Comparison of ENCODE assay signal across 8 mouse cellular contexts in the genomic region with DNA sequence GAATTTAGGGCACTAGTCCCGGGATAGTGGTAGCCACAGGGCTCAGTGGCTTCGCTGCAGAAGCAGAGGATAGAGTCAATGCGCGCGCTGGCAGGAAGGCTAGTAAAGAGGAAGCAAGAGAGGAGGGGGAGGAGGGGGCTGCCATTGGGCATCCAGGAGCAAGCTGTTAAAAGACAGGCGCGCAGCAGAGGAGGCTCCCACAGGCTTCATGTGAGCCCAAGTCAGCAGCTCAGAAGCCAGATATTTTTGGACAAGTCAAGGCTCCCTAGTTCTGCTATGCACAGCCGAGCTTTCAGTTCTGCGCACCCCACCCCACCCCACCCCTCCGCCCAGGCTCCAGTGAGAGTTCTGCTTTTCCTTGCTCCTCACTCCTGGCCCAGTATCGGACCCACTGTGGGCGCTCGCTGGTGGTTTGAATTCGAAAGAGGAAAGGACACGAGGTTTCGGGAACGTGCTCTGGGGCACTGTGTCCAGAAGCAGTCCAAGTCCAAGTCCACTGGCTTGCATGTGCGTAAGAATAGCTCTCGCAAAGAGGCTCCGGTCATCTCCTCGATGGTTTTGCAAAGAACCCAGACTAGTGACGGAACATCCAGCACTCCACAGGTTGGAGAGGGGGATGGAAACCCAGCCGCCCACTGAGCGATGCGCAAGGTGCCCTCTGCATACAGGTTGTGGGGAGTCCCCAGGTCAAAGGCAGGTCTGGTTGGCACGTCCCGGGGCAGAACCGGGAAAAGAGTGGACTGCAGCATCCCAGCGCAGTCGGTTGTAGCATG. TPM values are rescaled to one million over a fixed set of nuclear protein-coding genes. Genes with fewer than 3 reads are reported as not detected.
DNase-seq lines count a peak whose midpoint lies in the region; ATAC-seq and TF ChIP-seq lines count a peak whose summit lies in the region.

No protein-coding gene starts in this region.

- peak overlapping the region; percentile 67 for H3K4me3 ChIP-seq in cerebellum, adult 2 months (replicated peaks; ENCODE audit: insufficient read depth, low read depth, low read length)
- peak overlapping the region; percentile 70 for H3K4me3 ChIP-seq in forebrain, embryonic 10.5 days
- peak overlapping the region; percentile 65 for H3K4me3 ChIP-seq in hindbrain, embryonic 11.5 days (ENCODE audit: low read depth, low read length)
- H3K4me3 ChIP-seq in midbrain, embryonic 14.5 days (replicated peaks; ENCODE audit: low read depth, low read length): peak overlapping the region; percentile 74

- 0 out of 2 replicates have a peak, but pooled peaks cover 3% of the 10 kb centered on the region for H3K36me3 ChIP-seq in forebrain, embryonic 10.5 days (replicated peaks)
- no peaks in the 10 kb centered on the region for H3K36me3 ChIP-seq in hindbrain, embryonic 11.5 days (ENCODE audit: control insufficient read depth, insufficient read depth, low read length)
- H3K36me3 ChIP-seq in midbrain, embryonic 14.5 days (ENCODE audit: control insufficient read depth, insufficient read depth, low read length): no peaks in the 10 kb centered on the region

- WGBS in cerebellum, adult 2 months: 3% methylated on average over 30 of the region's 30 CpGs
- under 1% methylated on average over 30 of the region's 30 CpGs for WGBS in forebrain, embryonic 10.5 days
- WGBS in hindbrain, embryonic 11.5 days: 1% methylated on average over 30 of the region's 30 CpGs
- under 1% methylated on average over 30 of the region's 30 CpGs for WGBS in midbrain, embryonic 14.5 days

- no peak for TF ChIP-seq POLR2A in cerebellum, adult 2 months (IDR thresholded peaks at IDR 0.05; ENCODE audit: borderline replicate concordance, insufficient read depth, low read length)

- ATAC-seq in Patski: peak; percentile 32
- ATAC-seq in hindbrain, embryonic 11.5 days (ENCODE audit: low FRiP score): peak; percentile 60
- ATAC-seq in midbrain, embryonic 14.5 days (ENCODE audit: low FRiP score, low TSS enrichment): peak; percentile 49

- peak overlapping the region; percentile 95 for H3K4me2 ChIP-seq in hindbrain, embryonic 11.5 days (replicated peaks; ENCODE audit: low read depth, low read length)
- peak overlapping the region; percentile 97 for H3K4me2 ChIP-seq in midbrain, embryonic 14.5 days (ENCODE audit: low read length)

- H3K4me1 ChIP-seq in cerebellum, adult 2 months (ENCODE audit: control insufficient read depth, insufficient read depth, low read length): no peaks in the 10 kb centered on the region
- peaks cover 57% of the 10 kb centered on the region for H3K4me1 ChIP-seq in forebrain, embryonic 10.5 days
- 0 out of 2 replicates have a peak, but pooled peaks cover 2% of the 10 kb centered on the region for H3K4me1 ChIP-seq in hindbrain, embryonic 11.5 days (replicated peaks; ENCODE audit: control insufficient read depth, insufficient read depth, low read length)
- peaks cover 15% of the 10 kb centered on the region for H3K4me1 ChIP-seq in midbrain, embryonic 14.5 days (ENCODE audit: control insufficient read depth, insufficient read depth, low read length)

- no peaks in the 10 kb centered on the region for H3K9me3 ChIP-seq in forebrain, embryonic 10.5 days
- H3K9me3 ChIP-seq in hindbrain, embryonic 11.5 days (ENCODE audit: control insufficient read depth, low read length): no peaks in the 10 kb centered on the region
- H3K9me3 ChIP-seq in midbrain, embryonic 14.5 days (ENCODE audit: control insufficient read depth, low read length): no peaks in the 10 kb centered on the region

- in situ Hi-C loops in Patski (cut with MboI; ENCODE audit: low pct_unique_long_range_greater_than_20kb): loop anchor here (5.0 kb wide), 1 partner anchor 63 kb away; no protein-coding TSS in a partner anchor

- POLR2A ChIA-PET in Patski (lab: Charles Lee): interaction anchor here (0.8 to 1.2 kb wide), 4 partner anchors 17 to 87 kb away, joined by 3 to 4 read pairs (median 3); no protein-coding TSS in a partner anchor

- peak overlapping the region; percentile 93 for H3K9ac ChIP-seq in hindbrain, embryonic 11.5 days (ENCODE audit: low read depth, low read length)
- peak overlapping the region; percentile 72 for H3K9ac ChIP-seq in midbrain, embryonic 14.5 days (replicated peaks; ENCODE audit: low read length)

- CTCF ChIA-PET in Patski (lab: Charles Lee): interaction anchor here (1.2 to 1.6 kb wide), 3 partner anchors 20 to 95 kb away, joined by 3 to 7 read pairs (median 5); no protein-coding TSS in a partner anchor

- no peak for TF ChIP-seq CTCF in cerebellum, adult 2 months (IDR thresholded peaks at IDR 0.05; ENCODE audit: borderline replicate concordance, insufficient read depth, low read depth, low read length)
- TF ChIP-seq CTCF in Patski (IDR thresholded peaks at IDR 0.05): no peak

- H3K27ac ChIP-seq in cerebellum, adult 2 months (ENCODE audit: insufficient read depth, low read length): 0 out of 2 replicates have a peak overlapping the region, but pooled peaks have one; percentile 4
- H3K27ac ChIP-seq in forebrain, embryonic 10.5 days: peak overlapping the region; percentile 95
- peak overlapping the region; percentile 58 for H3K27ac ChIP-seq in hindbrain, embryonic 11.5 days (ENCODE audit: low read depth, low read length)
- peak overlapping the region; percentile 82 for H3K27ac ChIP-seq in midbrain, embryonic 14.5 days (replicated peaks; ENCODE audit: low read depth, low read length)

- DNase-seq in cerebellum, adult 2 months: peak in 1 of 2 experiments; percentile 24
- DNase-seq in cerebellum, adult 8-10 months: no peak
- DNase-seq in Patski (ENCODE audit: low read depth, low spot score): peak; percentile 22
- peak; percentile 58 for DNase-seq in forebrain, embryonic 10.5 days (ENCODE audit: extremely low spot score, low spot score)
- peak; percentile 62 for DNase-seq in hindbrain, embryonic 11.5 days (ENCODE audit: low spot score)
- peak; percentile 68 for DNase-seq in liver
- DNase-seq in midbrain, embryonic 14.5 days: peak; percentile 80
- peak; percentile 49 for DNase-seq in testis, postnatal 10 days (ENCODE audit: low spot score)

- no peaks in the 10 kb centered on the region; the same call in 1 of the 2 replicates for H3K27me3 ChIP-seq in cerebellum, adult 2 months (ENCODE audit: control insufficient read depth, insufficient read depth, low read length)
- no peaks in the 10 kb centered on the region for H3K27me3 ChIP-seq in Patski
- H3K27me3 ChIP-seq in forebrain, embryonic 10.5 days (ENCODE audit: poor library complexity, severe bottlenecking): peaks cover 14% of the 10 kb centered on the region
- H3K27me3 ChIP-seq in hindbrain, embryonic 11.5 days (ENCODE audit: control insufficient read depth, insufficient read depth, low read length): no peaks in the 10 kb centered on the region
- no peaks in the 10 kb centered on the region; the same call in 1 of the 2 replicates for H3K27me3 ChIP-seq in midbrain, embryonic 14.5 days (ENCODE audit: control insufficient read depth, insufficient read depth, low read length)

RNA-seq across cellular contexts. Expression of gene Galnt10, which starts 0.8 kb away (rescaled TPM):
- 9.9 and 11.2 TPM in 2 replicates for polyA plus RNA-seq in cerebellum, adult 2 months (2012; rRNA removed)
- polyA plus RNA-seq in Patski (2021): 74.9 TPM
- 18.3 and 18.6 TPM in 2 replicates for polyA plus RNA-seq in forebrain, embryonic 10.5 days (2016; fragmentation: Nextera tagmentation; extraction: Ambion mirVana)
- 9.7 and 12.0 TPM in 2 replicates for polyA plus RNA-seq in hindbrain, embryonic 11.5 days (2014; fragmentation: Nextera tagmentation; extraction: Ambion mirVana)
- polyA plus RNA-seq in midbrain, embryonic 14.5 days (2014; fragmentation: Nextera tagmentation; extraction: Ambion mirVana): 10.1 and 11.6 TPM in 2 replicates

Comparison
In these comparisons a context has a peak if more than half of its experiments do, and no peak if none do; other contexts are left out.
1. H3K27ac ChIP-seq: peak in every context shown above with its lines; median percentile 95 in forebrain, embryonic 10.5 days; 82 in midbrain, embryonic 14.5 days; 58 in hindbrain, embryonic 11.5 days; 4 in cerebellum, adult 2 months.